Mouse (Mus musculus): ENCODE measurements around the gene Qser1. TPM values are rescaled to one million over a fixed set of nuclear protein-coding genes. Genes with fewer than 3 reads are reported as not detected.
A peak's percentile ranks its signal among the peaks of the same experiment; 100 is the strongest.

Qser1 gene
- polyA plus RNA-seq, 1 experiment from 2014 or later = 21.6 TPM

GRCm38 (mm10) chr2:104710670-104711370 is 105.7 kb downstream of the Qser1 start:
- Histone ChIP-seq H3K9me3 (ENCODE audit: control insufficient read depth, low read length) (no peaks in the 10 kb centered on the region), H3K36me3 (ENCODE audit: control insufficient read depth, insufficient read depth, low read length) (no peaks in the 10 kb centered on the region), H3K27ac (ENCODE audit: low read depth, low read length) (no peak overlapping the region), H3K4me2 (replicated peaks; ENCODE audit: low read depth, low read length) (peak overlapping the region; percentile 71), H3K9ac (ENCODE audit: low read depth, low read length) (no peak overlapping the region; the same call in 1 of the 2 replicates), H3K4me1 (ENCODE audit: control insufficient read depth, insufficient read depth, low read length) (peaks cover 10% of the 10 kb centered on the region), H3K4me3 (ENCODE audit: low read length) (peak overlapping the region; percentile 92), H3K27me3 (ENCODE audit: control insufficient read depth, insufficient read depth, low read length) (no peaks in the 10 kb centered on the region)
- ATAC-seq (ENCODE audit: low FRiP score, low TSS enrichment) = no peak
- 23% methylated on average over 6 of the region's 6 CpGs for WGBS

GRCm38 (mm10) chr2:104709786-104710337 is 106.7 kb downstream of the Qser1 start:
- Histone ChIP-seq H3K27me3 (ENCODE audit: control insufficient read depth, insufficient read depth, low read length) (no peaks in the 10 kb centered on the region), H3K4me3 (ENCODE audit: low read length) (no peak overlapping the region), H3K9ac (ENCODE audit: low read depth, low read length) (no peak overlapping the region), H3K4me1 (ENCODE audit: control insufficient read depth, insufficient read depth, low read length) (peaks cover 10% of the 10 kb centered on the region), H3K4me2 (replicated peaks; ENCODE audit: low read depth, low read length) (no peak overlapping the region), H3K36me3 (ENCODE audit: control insufficient read depth, insufficient read depth, low read length) (no peaks in the 10 kb centered on the region), H3K9me3 (ENCODE audit: control insufficient read depth, low read length) (no peaks in the 10 kb centered on the region), H3K27ac (ENCODE audit: low read depth, low read length) (no peak overlapping the region)
- ATAC-seq (ENCODE audit: low FRiP score, low TSS enrichment) = no peak
- 60% methylated on average over 6 of the region's 6 CpGs for WGBS

Other genes starting within 250 kb of the Qser1 start
- 71.2 and 72.5 TPM in 2 replicates for gene Cstf3, start 226.2 kb downstream of the Qser1 start, polyA plus RNA-seq (2014; fragmentation: Nextera tagmentation; extraction: Ambion mirVana)
- 57.0 and 59.1 TPM in 2 replicates for gene Tcp11l1, start 104.6 kb downstream of the Qser1 start, polyA plus RNA-seq (2014; fragmentation: Nextera tagmentation; extraction: Ambion mirVana)
- not detected in 2 replicates for gene Pin1rt1, start 100.4 kb downstream of the Qser1 start, polyA plus RNA-seq (2014; fragmentation: Nextera tagmentation; extraction: Ambion mirVana)
- 18.5 and 20.7 TPM in 2 replicates for gene Depdc7, start 73.9 kb downstream of the Qser1 start, polyA plus RNA-seq (2014; fragmentation: Nextera tagmentation; extraction: Ambion mirVana)
- 2.1 and 2.9 TPM in 2 replicates for gene Prrg4, start 33.1 kb upstream of the Qser1 start, polyA plus RNA-seq (2014; fragmentation: Nextera tagmentation; extraction: Ambion mirVana)
- gene Ccdc73, start 51.0 kb upstream of the Qser1 start, polyA plus RNA-seq (2014; fragmentation: Nextera tagmentation; extraction: Ambion mirVana) = 7.1 and 7.4 TPM in 2 replicates
- 463 and 518 TPM in 2 replicates for gene Eif3m, start 200.3 kb upstream of the Qser1 start, polyA plus RNA-seq (2014; fragmentation: Nextera tagmentation; extraction: Ambion mirVana)